Mouse (Mus musculus) neural tube, embryonic 14.5 days (tissue): Measurements from ENCODE around the gene Hrg. TPM values are rescaled to one million over a fixed set of nuclear protein-coding genes. Genes with fewer than 3 reads are reported as not detected.

Source experiments
- polyA plus RNA-seq: library from polyadenylated mRNA; unstranded; fragments of >200 nt; fragmentation: Nextera tagmentation; extraction: Ambion mirVana; gene quantifications from 2 replicates; pipeline ENCODE4 v1.2.1, GENCODE M21; 2014

The Hrg gene
- polyA plus RNA-seq, 1 experiment from 2014 or later: 0.19 TPM

Other genes with a start within 250 kb of the Hrg start
- gene Crygs, start 139.5 kb upstream of the Hrg start, polyA plus RNA-seq: not detected in 2 replicates
- 20.7 and 25.7 TPM in 2 replicates for gene Tbccd1, start 93.4 kb upstream of the Hrg start, polyA plus RNA-seq
- 90.2 and 103 TPM in 2 replicates for gene Dnajb11, start 93.2 kb upstream of the Hrg start, polyA plus RNA-seq
- 0.94 and 1.4 TPM in 2 replicates for gene Ahsg, start 59.8 kb upstream of the Hrg start, polyA plus RNA-seq
- not detected in 2 replicates for gene Fetub, start 32.7 kb upstream of the Hrg start, polyA plus RNA-seq
- 0.48 and 0.78 TPM in 2 replicates for gene Kng2, start 78.4 kb downstream of the Hrg start, polyA plus RNA-seq
- gene Kng1, start 106.8 kb downstream of the Hrg start, polyA plus RNA-seq: 0.33 and 0.57 TPM in 2 replicates
- 395 and 401 TPM in 2 replicates for gene Eif4a2, start 156.4 kb downstream of the Hrg start, polyA plus RNA-seq
- 35.7 and 36.8 TPM in 2 replicates for gene Rfc4, start 176.7 kb downstream of the Hrg start, polyA plus RNA-seq
- not detected in 2 replicates for gene Adipoq, start 195.5 kb downstream of the Hrg start, polyA plus RNA-seq